Mouse (Mus musculus) gonadal fat pad, adult 2 months (tissue): ENCODE measurements around the gene Map4k1. TPM values are rescaled to one million over a fixed set of nuclear protein-coding genes. Genes with fewer than 3 reads are reported as not detected.

Source experiments
- DNase-seq: peaks from one replicate; pipeline ENCODE4 v3.0.0-alpha.2; 2012; ENCODE audit warnings: low read depth
- polyA plus RNA-seq: library from polyadenylated mRNA; depleted of rRNA; stranded (reverse); fragments of >200 nt; gene quantifications from 2 replicates; pipeline ENCODE4 v1.2.3, GENCODE M21; 2012

Map4k1 gene
- polyA plus RNA-seq, 1 experiment: 6.2 TPM

- DNase-seq: no peak
These were observed 44.3 kb downstream of the Map4k1 start for GRCm38 (mm10) chr7:29026195-29026594.

GRCm38 (mm10) chr7:29026811-29027210 is 45.0 kb downstream of the Map4k1 start:
- no peak for DNase-seq

- no peak for DNase-seq
These were observed 46.9 kb downstream of the Map4k1 start for GRCm38 (mm10) chr7:29028761-29029160.

- DNase-seq: no peak
These were observed 48.1 kb downstream of the Map4k1 start for GRCm38 (mm10) chr7:29029690-29030656.

GRCm38 (mm10) chr7:29031641-29032040 is 49.8 kb downstream of the Map4k1 start:
- DNase-seq: no peak

GRCm38 (mm10) chr7:29032685-29033084 is 50.8 kb downstream of the Map4k1 start:
- DNase-seq: no peak

GRCm38 (mm10) chr7:29037261-29037660 is 55.4 kb downstream of the Map4k1 start:
- no peak for DNase-seq

- DNase-seq: no peak
These were observed 57.7 kb downstream of the Map4k1 start for GRCm38 (mm10) chr7:29039604-29039984.

GRCm38 (mm10) chr7:29039985-29040661 is 58.3 kb downstream of the Map4k1 start:
- no peak for DNase-seq

- no peak for DNase-seq
These were observed 59.3 kb downstream of the Map4k1 start for GRCm38 (mm10) chr7:29041194-29041593.

- peak; percentile 74 for DNase-seq
These were observed 61.3 kb downstream of the Map4k1 start for GRCm38 (mm10) chr7:29043016-29043673.

- DNase-seq: no peak
These were observed 61.8 kb downstream of the Map4k1 start for GRCm38 (mm10) chr7:29043674-29044057.

- no peak for DNase-seq
These were observed 62.5 kb downstream of the Map4k1 start for GRCm38 (mm10) chr7:29044302-29044701.

GRCm38 (mm10) chr7:29046533-29046932 is 64.7 kb downstream of the Map4k1 start:
- DNase-seq: no peak

GRCm38 (mm10) chr7:29048070-29048469 is 66.2 kb downstream of the Map4k1 start:
- no peak for DNase-seq

GRCm38 (mm10) chr7:29048615-29049014 is 66.8 kb downstream of the Map4k1 start:
- no peak for DNase-seq

- no peak for DNase-seq
These were observed 68.9 kb downstream of the Map4k1 start for GRCm38 (mm10) chr7:29050797-29051196.

GRCm38 (mm10) chr7:29052821-29053220 is 71.0 kb downstream of the Map4k1 start:
- DNase-seq: no peak
